Mouse (Mus musculus): ENCODE measurements at regions not wholly inside any gene's neighbourhood (a gene's known extent, or its start where the extent isn't known, plus 50 kb on each side); places are given as distances from the start of the nearest gene placed in this dataset.

DNA sequence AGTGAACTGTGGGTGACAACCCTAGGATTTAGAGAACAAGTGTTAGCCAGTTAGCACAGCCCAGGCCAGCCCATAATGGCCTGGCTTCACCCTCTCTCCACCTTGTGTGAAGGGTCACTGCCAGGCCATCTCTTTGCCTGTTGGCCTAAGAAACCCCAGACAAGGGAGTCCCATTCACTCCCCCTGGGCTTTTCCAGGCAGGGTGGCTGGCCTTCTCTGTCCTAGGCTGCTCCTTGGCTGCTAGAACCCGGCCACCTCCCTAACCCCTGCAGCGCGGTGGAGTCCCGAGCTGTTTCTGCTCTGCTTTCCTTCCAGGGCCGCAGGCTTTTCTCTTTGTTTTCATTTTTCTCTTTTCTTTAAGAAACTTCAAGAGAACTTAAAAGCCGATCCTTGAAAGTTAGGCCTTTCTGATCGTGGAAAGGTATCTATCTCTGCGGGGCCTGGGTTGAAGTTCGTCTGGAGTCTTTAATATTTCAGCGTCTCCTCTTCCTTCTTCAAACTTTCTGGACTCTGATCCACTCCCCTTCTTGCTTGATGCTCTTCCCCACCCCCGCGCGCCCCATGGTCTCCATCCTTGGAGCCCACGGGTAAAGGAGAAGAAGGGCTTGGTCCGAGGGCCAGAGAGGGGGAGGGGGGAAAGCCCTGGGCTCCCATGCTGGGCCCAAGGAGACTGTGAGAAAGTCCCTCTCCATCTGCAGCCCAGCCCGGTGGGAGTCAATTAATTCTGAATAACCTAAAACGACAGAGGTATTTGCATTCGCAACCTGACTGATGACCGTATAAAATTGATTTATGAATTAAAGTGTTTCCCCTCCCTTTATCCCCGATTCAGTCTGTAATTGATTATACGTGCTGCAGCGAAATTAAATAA lies 52.3 kb upstream of the Nepro start:
- H3K36me3 ChIP-seq (ENCODE audit: control insufficient read depth in 1 of 2, insufficient read depth in 2 of 2, low read length in 2 of 2): no peaks in the 10 kb centered on the region
- peaks cover 0 to 2% of the 10 kb centered on the region in 2 experiments; a peak in 1 of 4 replicates for H3K27me3 ChIP-seq (ENCODE audit: control insufficient read depth in 1 of 2, insufficient read depth in 2 of 2, low read length in 2 of 2)
- TF ChIP-seq BHLHE40 (IDR thresholded peaks at IDR 0.05; ENCODE audit: borderline replicate concordance, low read depth, low read length) (no peak), CHD2 (IDR thresholded peaks at IDR 0.05; ENCODE audit: low read length) (no peak), JUND (IDR thresholded peaks at IDR 0.05; ENCODE audit: low read depth, low read length) (no peak), TBP (IDR thresholded peaks at IDR 0.05; ENCODE audit: low read depth, low read length) (no peak), HCFC1 (IDR thresholded peaks at IDR 0.05; ENCODE audit: low read depth, low read length) (no peak), USF1 (IDR thresholded peaks at IDR 0.05; ENCODE audit: low read depth, low read length) (no peak), NELFE (IDR thresholded peaks at IDR 0.05; ENCODE audit: low read depth, low read length) (no peak), ELF1 (IDR thresholded peaks at IDR 0.05; ENCODE audit: low read depth, low read length) (no peak), E2F4 (IDR thresholded peaks at IDR 0.05; ENCODE audit: borderline replicate concordance, low read depth, low read length) (no peak), GABPA (IDR thresholded peaks at IDR 0.05; ENCODE audit: low read depth, low read length) (no peak)
- no peak for DNase-seq (ENCODE audit: low read depth, low spot score)
- no peak overlapping the region for H3K27ac ChIP-seq (ENCODE audit: control insufficient read depth, low read depth, low read length)
- no peaks in the 10 kb centered on the region for H3K79me2 ChIP-seq (ENCODE audit: control insufficient read depth, insufficient read depth, low read length, poor library complexity)
- no peaks in the 10 kb centered on the region for H3K4me1 ChIP-seq (ENCODE audit: control insufficient read depth in 1 of 2, insufficient read depth in 2 of 2, low read length in 2 of 2)
- no peak overlapping the region for H3K4me3 ChIP-seq (ENCODE audit: control insufficient read depth in 1 of 2, insufficient read depth in 1 of 2, low read depth in 2 of 2, low read length in 2 of 2)
- no peaks in the 10 kb centered on the region for H3K9me3 ChIP-seq (replicated peaks; ENCODE audit: insufficient read depth, low read length)
- no peak overlapping the region for H3K9ac ChIP-seq (ENCODE audit: control insufficient read depth, low read depth, low read length, poor library complexity, severe bottlenecking)

DNA sequence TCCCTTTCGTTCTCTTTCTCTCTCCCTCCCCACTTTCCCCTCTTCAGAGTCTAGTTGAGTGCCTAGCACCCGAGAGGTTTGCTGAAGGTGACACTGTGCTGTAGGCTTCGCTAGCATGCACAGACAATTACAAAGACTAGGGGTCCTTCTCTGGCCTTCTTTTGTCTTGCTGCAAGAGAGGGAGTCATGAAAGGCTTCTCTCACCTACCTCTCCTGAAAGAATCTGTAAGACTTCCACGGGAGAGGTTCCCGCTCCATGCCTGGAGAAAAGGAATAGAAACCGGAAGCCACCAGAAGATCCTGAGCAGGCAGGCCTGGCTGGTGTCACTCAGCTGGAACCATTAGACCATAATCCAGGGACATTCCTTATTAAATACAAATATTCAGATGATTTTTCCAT lies 56.0 kb upstream of the Nepro start:
- Histone ChIP-seq H3K4me1 (ENCODE audit: control insufficient read depth in 1 of 2, insufficient read depth in 2 of 2, low read length in 2 of 2) (no peaks in the 10 kb centered on the region), H3K79me2 (ENCODE audit: control insufficient read depth, insufficient read depth, low read length, poor library complexity) (no peaks in the 10 kb centered on the region), H3K9ac (ENCODE audit: control insufficient read depth, low read depth, low read length, poor library complexity, severe bottlenecking) (no peak overlapping the region), H3K4me3 (ENCODE audit: control insufficient read depth in 1 of 2, insufficient read depth in 1 of 2, low read depth in 2 of 2, low read length in 2 of 2) (no peak overlapping the region), H3K36me3 (ENCODE audit: control insufficient read depth in 1 of 2, insufficient read depth in 2 of 2, low read length in 2 of 2) (no peaks in the 10 kb centered on the region), H3K27me3 (ENCODE audit: control insufficient read depth in 1 of 2, insufficient read depth in 2 of 2, low read length in 2 of 2) (peaks cover 0 to 6% of the 10 kb centered on the region in 2 experiments; a peak in 2 of 4 replicates), H3K27ac (ENCODE audit: control insufficient read depth, low read depth, low read length) (no peak overlapping the region), H3K9me3 (replicated peaks; ENCODE audit: insufficient read depth, low read length) (no peaks in the 10 kb centered on the region)
- no peak for DNase-seq (ENCODE audit: low read depth, low spot score)
- TF ChIP-seq POLR2AphosphoS5 (IDR thresholded peaks at IDR 0.05; ENCODE audit: borderline replicate concordance, low read depth, low read length) (no peak), RAD21 (IDR thresholded peaks at IDR 0.05; ENCODE audit: low read depth, low read length) (no peak), SIN3A (IDR thresholded peaks at IDR 0.05; ENCODE audit: low read length) (no peak), CTCF (IDR thresholded peaks at IDR 0.05 in 2 of 3, conservative IDR thresholded peaks at IDR 0.05 in 1 of 3; ENCODE audit: control insufficient read depth in 1 of 3, insufficient read depth in 1 of 3, low read depth in 2 of 3, low read length in 3 of 3, poor library complexity in 1 of 3, severe bottlenecking in 1 of 3) (no peak), ETS1 (IDR thresholded peaks at IDR 0.05; ENCODE audit: low read depth, low read length) (no peak), EP300 (IDR thresholded peaks at IDR 0.05; ENCODE audit: low read depth in 1 of 2, low read length in 2 of 2) (no peak), TAL1 (IDR thresholded peaks at IDR 0.05; ENCODE audit: low read length) (no peak), SMC3 (IDR thresholded peaks at IDR 0.05; ENCODE audit: low read depth, low read length) (no peak), MXI1 (IDR thresholded peaks at IDR 0.05; ENCODE audit: low read depth, low read length) (no peak), USF1 (IDR thresholded peaks at IDR 0.05; ENCODE audit: low read depth, low read length) (no peak), MAFK (IDR thresholded peaks at IDR 0.05; ENCODE audit: borderline replicate concordance, low read depth, low read length) (no peak), ELF1 (IDR thresholded peaks at IDR 0.05; ENCODE audit: low read depth, low read length) (no peak), ZC3H11A (IDR thresholded peaks at IDR 0.05; ENCODE audit: low read depth, low read length) (no peak)

All from MEL (cell line).